Mouse (Mus musculus) skeletal muscle tissue, adult 2 months (tissue): ENCODE results near the gene Arsj.

ENCODE experiments used
- DNase-seq: peaks from one replicate; pipeline ENCODE4 v3.0.0-alpha.2; 2012; ENCODE audit warnings: low read depth, low spot score

Gene Arsj

GRCm38 (mm10) chr3:126363568-126364505 lies at the start of gene Arsj:
Gene Arsj (plus strand): TSS chr3:126363684.
- peak; percentile 27 for DNase-seq

DNA sequence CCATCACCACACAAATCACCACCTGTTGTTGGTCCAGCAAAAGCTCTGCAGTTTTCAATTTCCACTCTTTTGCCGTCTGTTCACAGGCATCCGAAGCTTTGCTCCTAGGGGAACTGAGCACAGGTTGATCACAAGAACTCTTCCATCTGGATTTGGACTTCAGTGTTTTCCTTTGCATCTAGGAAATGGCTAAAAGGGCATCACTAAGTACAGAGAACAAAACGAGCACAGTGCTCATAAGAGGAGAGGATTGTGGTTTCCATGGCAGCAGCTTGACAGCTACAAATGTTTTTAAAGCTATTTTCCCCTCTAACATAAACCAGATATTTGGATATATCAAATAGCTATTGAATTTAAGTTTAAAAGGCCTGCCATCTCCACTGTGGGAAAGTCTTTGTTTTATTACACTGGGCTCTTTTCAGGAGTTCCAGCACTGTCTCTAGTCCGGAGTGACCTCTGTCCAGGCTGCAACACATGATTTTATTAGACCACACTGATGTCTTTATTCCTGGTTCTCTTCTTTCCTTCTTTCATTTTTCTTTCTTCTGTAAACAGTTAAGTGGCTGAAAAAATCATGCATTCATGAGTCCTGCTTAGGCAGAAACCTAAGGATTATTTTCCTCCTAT lies 38.5 kb upstream of the Arsj start:
- DNase-seq = no peak

GRCm38 (mm10) chr3:126325891-126326627 lies 37.4 kb upstream of the Arsj start:
- peak; percentile 32 for DNase-seq

DNA sequence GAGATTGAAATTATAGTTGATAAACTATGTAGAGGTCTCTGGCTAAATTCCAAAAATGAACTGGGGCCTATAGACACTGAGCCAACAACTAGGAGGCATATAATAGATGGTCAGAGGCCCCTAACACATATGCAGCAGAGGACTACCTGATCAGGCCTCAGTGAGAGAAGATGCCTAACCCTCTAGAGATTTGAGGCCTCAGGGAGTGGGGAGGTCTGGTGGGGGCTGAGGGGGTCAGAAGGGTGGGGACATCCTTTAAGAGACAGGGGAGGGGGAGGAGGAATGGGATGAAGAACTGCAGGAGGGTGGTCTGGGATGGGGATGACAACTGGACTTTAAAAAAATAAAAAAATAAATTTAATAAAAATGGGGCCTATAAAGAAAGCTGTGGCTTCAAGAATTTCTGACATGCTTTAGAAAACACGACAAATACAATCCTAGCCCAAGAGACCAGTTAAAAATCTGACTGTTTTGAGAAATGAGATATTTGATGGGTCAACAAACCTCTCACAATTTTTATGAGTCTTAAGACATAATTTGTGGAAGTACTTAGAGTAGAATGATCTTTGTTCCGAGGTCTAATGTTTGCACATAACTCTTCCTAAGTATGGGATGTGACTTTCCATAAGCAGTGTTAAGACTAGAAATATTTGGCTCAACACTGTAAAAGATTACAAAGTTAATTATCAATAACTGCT lies 36.7 kb upstream of the Arsj start:
- DNase-seq = no peak

- DNase-seq = no peak
Measured at GRCm38 (mm10) chr3:126335329-126335728, 28.2 kb upstream of the Arsj start.

- DNase-seq = no peak
Measured at GRCm38 (mm10) chr3:126344745-126345144, 18.7 kb upstream of the Arsj start.

DNA sequence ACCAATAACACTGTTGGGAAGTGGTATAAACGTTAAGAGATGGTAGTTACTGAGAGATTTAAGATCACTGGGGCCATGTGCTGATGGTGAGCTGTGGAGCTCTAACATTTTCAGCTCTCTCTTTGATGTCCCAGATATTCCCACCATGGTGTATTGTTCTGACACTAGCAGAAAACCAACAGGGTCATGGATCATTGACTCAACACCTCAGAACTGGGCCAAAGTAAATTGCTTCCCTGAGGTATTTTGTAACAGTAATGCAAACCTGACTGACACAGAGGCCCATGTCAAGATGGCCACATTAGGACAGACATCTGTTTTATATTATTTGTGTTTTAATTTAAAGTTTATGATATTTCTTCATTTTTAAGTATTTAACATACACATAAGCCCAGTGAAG lies 3.7 kb upstream of the Arsj start:
- DNase-seq = no peak

GRCm38 (mm10) chr3:126362392-126362791 lies 1.1 kb upstream of the Arsj start:
- no peak for DNase-seq

DNA sequence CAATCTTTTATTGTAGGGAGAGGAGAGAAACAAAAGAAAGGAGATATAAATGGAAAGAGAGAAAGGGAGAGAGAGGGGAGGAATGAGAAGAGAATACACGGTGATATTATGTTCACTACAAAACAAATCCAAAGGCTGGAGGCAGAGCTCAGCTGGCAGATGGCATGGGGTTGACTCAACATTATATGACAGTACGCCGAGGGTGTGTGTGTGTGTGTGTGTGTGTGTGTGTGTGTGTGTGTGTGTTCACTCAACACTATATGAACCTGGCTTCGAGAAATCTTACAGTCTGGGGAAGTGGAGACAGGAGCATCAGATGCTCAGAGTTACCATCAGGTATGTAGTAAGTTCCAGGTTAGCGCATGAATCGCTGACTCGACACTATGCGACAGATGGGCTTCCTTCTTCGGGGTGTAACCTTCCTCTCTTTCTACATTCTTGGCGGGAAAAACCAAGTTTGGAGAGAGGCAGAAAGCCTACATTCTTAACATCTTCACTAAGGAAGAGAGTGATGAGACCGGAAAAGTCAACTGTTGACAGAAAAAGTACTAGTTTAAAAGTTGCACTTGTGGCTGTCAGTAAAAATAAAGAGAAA lies 456 bp upstream of the Arsj start:
- DNase-seq = no peak

- DNase-seq = no peak
Measured at GRCm38 (mm10) chr3:126364555-126364954, 1.1 kb downstream of the Arsj start.

DNA sequence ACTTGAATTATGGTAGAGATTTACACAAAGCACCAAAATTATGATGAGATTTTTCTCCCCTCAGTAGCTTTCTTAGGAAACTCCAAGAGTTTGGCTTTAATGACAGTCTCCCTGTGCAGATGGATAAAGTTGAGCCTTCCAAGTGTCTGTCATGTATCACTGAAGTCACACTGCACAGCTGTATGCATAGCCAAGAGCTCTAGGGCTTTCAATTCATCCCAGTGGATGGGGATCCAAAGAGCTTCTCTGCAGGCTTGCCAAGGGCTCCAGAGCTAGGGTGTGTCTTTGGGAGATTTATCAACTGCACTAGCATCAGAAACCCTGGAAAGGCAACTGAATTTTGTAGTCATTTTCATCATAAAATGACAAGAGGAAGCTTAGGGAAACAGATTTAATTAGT lies 7.1 kb downstream of the Arsj start:
- DNase-seq = peak; percentile 38

- no peak for DNase-seq
Measured at GRCm38 (mm10) chr3:126372815-126373545, 9.5 kb downstream of the Arsj start.

GRCm38 (mm10) chr3:126373721-126374120 lies 10.2 kb downstream of the Arsj start:
- DNase-seq = no peak

DNA sequence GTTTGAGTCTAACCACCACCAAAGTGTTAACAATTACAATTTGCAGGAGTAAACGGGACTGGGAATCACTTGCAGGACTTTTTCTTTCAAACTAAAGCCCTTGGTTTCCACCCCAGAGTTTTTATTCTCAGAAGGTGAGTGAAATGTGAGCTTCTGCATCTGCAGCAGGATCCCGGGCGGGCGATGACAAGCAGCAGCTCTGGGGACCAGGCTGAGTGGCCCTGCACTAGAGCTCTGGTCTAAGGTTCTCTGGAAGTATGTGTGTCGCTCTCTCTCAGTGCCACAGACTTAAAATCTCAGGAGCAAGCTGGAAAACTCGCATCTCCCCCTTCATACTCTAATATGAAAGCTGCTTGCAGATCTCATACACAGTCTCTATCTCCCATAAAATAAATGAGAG lies 15.8 kb downstream of the Arsj start:
- DNase-seq = no peak

DNA sequence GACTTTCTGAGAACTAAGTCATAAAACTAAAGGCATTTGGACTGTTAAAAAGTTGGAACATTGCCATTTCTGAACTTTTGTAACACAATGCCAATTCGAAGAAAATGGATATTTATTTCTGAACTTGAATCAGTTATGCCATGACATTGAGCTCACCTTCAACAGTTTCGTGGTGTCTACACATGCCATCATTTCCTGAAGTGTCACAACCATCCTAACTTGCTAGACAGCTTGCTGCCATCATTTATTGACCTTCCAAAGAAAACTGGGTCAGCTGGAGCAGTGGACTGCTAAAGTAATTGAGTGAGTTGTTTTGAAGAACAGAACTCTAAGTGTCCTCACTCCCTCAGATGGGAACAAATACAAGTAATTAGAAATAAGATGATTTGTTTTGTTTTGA lies 16.2 kb downstream of the Arsj start:
- DNase-seq = no peak

DNA sequence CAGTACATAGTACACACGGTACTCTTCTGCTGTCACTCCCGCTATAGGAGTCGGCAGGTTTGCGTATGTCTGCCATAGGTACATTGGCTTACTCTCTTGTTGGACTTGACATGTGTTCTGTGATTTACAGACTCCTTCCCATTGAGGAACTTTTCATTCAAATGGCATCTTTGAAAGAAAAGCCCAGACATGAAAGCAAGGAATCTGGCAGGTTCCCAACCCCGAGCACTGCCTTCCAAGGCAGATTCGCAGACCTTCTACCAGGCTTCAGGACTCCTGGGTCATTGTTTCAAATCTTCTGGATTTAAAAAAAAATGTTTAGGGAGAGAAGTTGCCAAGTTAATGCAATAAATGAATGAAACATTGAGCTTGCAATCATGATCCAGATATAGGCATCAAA lies 19.8 kb downstream of the Arsj start:
- DNase-seq = no peak

DNA sequence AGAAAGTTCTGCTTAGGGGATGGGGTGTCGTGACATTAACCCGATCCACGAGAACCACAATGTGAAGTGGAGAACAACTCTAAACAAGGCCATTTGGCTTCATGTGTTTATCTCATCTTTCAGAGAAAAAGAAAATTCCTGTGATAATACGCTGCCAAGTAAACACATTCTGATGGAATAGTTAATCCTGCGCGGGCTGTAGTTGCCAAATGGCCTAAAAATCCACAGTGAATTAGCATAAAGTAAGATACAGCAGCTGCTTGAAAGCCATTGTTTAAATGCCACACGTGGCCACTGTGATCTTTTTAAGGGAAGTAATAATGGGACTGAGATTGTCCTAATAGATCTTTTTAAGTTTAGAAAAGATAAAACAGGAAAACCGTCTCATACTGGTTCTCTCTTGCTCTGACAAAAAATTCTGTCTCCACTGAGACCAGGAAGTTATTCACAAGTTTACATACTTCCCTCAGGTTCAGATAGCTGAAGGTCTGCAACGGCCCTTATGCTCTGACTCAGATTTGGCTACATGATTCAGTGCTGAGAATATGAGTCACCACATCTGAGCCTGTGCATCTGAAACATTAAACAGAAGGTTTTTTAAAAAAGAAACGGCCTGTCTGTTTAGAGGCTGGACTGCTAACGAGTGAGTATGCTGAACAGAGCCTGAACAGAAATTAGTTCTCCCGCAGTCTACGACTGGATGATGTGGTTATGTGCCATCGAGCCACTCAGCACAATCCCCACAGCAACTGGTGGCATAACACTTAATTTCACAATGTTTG lies 21.4 kb downstream of the Arsj start:
- no peak for DNase-seq

GRCm38 (mm10) chr3:126397451-126397850 lies 34.0 kb downstream of the Arsj start:
- DNase-seq = no peak

DNA sequence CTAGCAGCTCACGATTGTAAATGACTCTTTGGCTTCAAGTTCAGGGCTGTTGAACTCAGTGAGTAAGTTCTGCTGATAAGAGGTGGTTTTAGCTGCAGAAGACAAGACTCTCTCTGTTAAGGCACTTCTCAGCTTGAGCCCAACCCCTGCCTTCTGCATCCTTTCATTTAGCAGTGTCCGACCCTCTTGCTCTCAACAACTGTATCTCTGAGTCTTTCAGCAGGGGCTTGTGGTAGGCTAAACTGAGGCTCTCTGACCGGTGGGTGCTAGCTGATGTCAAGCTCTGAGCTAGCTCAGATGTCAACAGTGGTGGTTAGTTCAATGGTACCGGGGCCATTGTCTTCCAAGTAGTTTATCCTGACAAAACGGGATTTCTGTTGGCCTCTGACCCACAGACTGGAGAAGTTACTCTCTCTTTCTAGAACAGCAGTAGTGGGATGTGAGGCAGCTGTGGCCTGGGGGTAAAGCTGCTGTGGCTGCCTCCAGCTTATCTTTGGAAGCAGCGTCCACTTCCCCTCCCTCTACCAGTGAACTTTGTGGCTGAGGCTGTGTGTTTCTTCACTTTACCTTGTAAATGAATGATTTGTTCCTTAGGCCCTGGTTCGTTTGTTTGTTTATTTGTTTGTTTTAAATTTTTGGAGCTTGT lies 34.6 kb downstream of the Arsj start:
- no peak for DNase-seq
